Mouse (Mus musculus) spleen, embryonic (tissue): ENCODE results near the gene Lrrc17.

Experiments used
- CTCF ChIA-PET: fragments of 350-600 bp; sonication (Branson Sonifier 250); formaldehyde crosslinking; loops from one replicate; lab custom pipeline; 2022; lab: Charles Lee

The Lrrc17 gene

DNA sequence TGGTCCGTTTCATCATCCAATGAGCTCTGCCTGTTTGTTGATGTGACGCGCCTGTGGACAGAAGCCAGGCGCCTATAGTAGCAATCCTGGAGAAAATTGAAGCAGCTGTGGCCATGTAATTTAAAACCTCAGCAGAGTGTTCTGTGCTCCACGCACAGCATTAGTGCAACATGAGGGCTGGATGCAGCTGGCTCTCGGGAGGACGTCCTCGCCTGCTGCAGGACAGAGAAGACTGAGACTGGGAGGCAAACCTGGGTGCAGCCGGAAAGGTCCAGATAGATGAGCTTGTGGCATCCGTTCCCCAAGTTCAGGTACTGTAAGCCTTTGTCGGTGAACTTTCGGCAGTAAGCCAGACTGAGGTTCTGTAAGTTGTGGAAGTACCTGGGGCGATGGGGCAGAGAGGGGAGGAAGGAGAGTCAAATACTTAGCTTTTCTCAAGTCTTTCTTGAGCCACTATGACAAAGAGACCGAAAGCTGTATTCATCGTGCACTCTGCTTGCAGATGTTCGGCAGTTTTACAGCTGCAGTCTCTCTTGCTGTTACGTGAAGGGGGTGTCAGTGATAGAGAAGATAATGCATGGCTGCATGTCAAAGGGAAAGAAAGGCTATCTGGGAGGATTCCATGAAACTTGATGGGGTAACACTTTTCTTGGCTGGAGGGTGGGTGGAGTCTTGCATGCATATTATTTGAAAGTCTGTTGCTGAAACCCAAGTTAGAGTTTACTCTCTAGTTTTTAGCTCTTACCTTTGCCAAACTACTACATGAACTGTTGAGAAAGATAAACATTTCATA lies at the start of gene Lrrc17:
Gene Lrrc17 (plus strand): TSS at position 151 of the 793 bp plus-strand sequence.
- CTCF ChIA-PET = no interaction called here

DNA sequence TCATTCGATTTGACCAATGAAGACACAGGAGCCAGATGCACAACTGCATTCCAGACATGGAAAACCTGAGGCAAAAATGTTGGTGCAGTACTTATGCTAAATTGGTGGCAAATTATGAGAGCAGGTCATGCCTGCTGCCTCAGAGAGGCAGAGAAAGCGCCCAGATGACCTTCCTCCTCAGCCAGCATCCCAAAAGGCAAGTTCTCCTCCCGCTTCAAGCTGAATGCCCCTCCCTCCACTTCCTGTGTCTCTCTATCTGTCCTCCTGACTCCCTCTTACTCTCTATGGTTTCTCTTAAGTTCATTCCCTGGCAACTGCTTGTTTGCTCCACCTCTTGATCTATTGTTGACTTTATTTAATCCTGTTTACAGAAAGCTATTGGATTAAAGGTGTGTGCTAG lies 48.6 kb upstream of the Lrrc17 start:
- CTCF ChIA-PET = no interaction called here

GRCm38 (mm10) chr5:21496321-21496720 lies 47.0 kb upstream of the Lrrc17 start:
- CTCF ChIA-PET = interaction anchor here (0.7 kb wide), 1 partner anchor 91 kb away, joined by 4 read pairs; no protein-coding TSS in a partner anchor

DNA sequence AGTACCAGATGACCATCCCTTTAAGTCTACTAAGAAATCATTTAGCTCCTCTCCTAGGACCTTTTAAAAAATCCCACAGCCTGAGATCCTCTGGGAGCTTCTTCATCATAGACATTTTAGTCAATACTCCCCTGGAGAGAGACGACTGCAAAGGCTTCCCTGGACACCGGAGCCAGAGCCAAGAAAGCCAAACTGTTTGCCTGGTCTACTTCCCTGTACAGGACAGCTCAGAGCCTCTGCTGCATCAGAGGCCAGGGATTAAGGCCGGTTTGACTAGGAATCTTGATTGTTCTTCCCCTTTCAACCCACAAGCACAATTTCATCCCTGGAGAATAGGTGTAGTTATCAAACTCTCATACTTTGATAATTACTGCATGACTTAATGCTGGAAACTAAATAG lies 46.5 kb upstream of the Lrrc17 start:
- CTCF ChIA-PET = no interaction called here

GRCm38 (mm10) chr5:21498490-21498889 lies 44.9 kb upstream of the Lrrc17 start:
- CTCF ChIA-PET = no interaction called here

GRCm38 (mm10) chr5:21498925-21499324 lies 44.4 kb upstream of the Lrrc17 start:
- CTCF ChIA-PET = no interaction called here

DNA sequence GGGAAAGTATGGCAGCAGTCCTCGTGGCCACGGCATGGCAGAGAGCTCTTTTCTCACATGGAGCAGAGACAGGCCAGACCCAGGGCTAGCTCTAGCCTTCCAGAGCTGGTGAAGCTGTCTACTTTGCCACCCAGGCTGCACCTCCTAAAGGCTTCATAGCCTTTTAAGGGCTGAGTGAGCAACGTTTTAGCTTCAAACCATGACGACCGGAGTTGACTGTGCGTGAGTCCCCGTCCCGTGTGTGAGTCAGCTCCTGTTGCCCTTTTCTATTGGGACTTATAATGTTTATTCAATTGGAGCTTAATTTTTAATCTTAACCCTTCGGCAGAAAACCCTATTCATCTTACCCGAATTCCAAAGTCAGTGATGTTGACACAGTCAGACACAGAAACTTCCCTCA lies 43.2 kb upstream of the Lrrc17 start:
- CTCF ChIA-PET = interaction anchor here (0.7 kb wide), 1 partner anchor 1448 kb away, joined by 3 read pairs; no protein-coding TSS in a partner anchor

DNA sequence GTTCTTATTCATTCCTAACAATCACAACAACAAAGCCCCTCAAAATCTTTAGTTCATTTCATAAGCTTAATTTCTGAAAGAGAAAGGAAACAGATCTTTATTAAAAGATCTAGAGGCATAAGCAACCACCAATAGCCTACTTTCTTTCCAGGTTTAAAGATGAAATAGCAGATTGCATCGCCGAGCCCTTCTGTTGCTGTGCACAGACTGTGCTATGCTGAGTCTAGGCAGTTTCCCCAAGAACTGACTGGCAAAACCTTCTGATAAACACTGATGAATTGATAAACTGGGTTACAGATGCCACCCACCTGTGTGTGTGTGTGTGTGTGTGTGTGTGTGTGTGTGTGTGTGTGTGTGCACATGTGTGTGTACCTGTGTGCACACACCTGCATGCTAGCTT lies 42.4 kb upstream of the Lrrc17 start:
- CTCF ChIA-PET = no interaction called here

GRCm38 (mm10) chr5:21502936-21503610 lies 40.3 kb upstream of the Lrrc17 start:
- CTCF ChIA-PET = no interaction called here

GRCm38 (mm10) chr5:21505159-21505558 lies 38.2 kb upstream of the Lrrc17 start:
- CTCF ChIA-PET = interaction anchor here (0.5 kb wide), 1 partner anchor 57 kb away, joined by 4 read pairs; no protein-coding TSS in a partner anchor

DNA sequence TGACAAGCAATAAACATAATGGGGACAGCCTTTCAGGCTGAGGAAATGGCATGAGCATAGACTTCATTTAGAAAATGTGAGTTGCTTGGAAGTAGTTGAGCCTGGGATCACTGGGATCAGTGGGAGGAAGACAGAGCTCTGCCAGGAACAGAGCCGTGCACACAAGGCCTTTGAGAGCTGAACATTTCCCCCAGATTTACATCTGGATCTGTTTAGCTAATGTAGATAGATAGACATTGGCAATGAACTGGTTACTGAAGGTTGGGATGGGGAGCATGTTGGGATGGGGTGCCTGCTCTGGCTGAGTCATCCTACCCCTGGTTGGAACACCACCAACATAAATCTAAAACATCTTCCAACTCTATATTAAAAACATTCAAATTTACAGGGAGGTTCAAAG lies 36.5 kb upstream of the Lrrc17 start:
- CTCF ChIA-PET = interaction anchor here (0.5 kb wide), 1 partner anchor 57 kb away, joined by 5 read pairs; no protein-coding TSS in a partner anchor

GRCm38 (mm10) chr5:21509801-21510200 lies 33.6 kb upstream of the Lrrc17 start:
- CTCF ChIA-PET = no interaction called here

DNA sequence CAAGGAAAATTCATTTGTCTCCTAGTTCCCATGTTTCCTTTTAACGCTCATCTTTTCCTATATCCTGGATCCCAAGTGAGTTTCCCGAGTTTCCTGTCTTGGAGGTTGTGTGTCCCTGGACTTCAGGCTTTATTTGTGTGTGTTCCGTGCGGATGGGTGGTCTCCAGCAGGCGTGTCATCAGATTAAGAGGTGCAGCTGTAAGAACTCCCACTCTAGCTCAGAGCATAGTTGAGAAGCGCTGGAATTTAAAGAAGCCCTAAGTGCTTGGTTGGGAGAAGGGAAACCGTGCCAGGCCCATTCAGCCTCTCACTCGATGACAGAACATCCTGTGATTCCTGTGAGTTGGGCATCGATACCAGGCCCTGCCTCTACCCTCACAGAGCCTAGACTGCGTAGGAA lies 30.0 kb upstream of the Lrrc17 start:
- CTCF ChIA-PET = no interaction called here

DNA sequence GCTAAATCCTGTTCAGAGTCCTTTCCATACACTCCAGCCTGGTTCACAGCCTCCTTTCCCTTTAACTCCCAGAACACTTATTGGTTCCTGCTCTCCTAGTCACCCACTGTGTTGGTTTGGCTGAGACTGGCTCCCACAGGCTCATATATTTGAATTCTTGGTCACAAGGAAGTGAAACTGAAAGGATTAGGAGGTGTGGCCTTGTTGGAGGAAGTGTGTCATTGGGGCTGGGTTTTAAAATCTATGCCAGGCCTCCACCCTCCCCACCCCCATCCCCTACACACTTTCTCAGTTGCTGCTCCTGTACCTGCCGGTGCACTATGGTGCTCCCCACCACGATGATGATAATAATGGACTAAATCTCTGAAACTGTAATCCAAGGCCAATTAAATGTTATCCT lies 25.8 kb upstream of the Lrrc17 start:
- CTCF ChIA-PET = no interaction called here

DNA sequence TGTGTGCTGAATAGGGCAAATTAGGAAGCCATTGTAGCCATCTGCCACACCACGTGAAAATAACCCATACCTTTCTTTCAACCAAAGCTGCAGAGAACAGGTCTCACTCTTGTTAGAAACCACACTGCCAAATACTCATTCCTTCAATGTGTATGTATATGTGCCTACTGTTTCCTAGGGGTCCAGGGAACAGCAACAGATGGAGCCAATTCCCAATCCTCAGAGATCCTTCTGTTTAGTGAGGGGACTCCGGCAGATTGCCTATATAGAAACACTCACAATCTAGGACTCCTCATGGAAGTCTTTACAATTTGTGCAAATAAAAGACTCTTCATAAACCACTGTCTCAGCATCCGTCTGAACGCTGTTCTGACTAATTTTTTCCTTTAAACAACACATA lies 25.2 kb upstream of the Lrrc17 start:
- CTCF ChIA-PET = no interaction called here

DNA sequence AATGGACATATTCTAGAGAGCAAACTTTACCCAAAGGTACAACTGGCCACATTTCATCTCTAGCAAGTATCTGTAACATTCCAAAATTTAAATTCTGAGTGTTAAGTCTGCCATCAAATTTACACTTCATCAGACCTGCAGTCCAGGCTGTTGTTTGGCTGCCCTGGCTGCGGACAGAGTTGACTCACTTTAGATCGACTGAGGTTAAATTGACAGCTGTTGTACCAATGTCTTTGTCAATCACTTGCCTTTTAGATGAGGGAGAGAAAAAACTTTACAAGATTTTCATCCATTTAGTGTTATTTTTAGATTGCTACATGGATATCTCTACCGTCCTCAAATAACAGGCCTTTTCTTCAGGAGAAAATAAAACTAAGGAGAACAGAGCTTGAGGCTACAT lies 24.2 kb upstream of the Lrrc17 start:
- CTCF ChIA-PET = no interaction called here

DNA sequence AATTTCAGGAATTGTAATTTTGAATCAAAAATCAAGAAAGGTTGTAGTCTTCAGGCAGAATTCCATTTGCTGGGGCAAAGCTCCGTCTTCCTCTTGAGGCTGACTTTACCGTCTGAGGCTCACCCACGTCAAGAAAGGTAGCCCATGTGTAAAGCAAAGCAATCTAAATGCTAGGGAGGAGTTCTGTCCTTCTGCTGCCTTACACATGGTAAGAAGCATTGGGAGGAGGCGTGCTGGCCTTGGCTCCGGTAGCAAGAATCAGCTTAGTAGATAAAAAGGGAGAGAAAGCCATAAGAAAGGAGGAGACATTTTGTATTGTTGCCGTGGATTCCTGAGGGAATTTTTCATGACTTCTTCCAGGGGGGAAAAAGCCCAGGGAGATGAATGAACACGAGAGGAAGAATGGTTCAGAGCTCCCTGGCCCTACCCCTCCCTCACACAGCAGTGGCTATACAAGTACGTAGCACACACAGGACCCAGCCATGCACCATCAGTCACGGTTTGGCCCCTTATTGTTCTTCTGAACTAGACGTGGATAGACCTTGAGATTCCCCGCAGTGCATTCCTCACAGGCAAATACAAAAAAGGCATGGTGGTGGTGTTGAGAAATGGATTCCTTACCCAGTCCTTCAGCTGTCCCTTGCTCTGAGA lies 16.4 kb upstream of the Lrrc17 start:
- CTCF ChIA-PET = no interaction called here

DNA sequence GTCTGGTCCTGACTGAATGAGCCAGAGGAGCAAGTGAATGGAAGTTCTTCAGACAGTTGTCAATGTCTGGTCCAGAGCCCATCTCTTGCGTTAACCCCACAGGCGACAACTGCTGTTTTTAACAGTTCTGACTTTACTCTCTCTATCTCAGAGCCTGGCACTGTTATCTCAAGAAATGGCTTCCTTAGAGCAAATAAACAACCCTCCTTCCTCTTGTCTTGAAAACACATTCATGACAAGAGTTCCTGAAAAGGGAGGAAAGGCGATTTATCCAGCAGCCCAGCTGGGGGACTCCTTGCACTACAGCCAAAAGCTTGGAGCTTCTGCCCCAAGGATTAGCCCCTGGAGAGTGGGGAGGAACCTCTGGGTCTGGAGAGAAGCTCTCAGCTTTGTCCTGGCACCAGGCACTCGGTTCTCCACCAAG lies 15.9 kb upstream of the Lrrc17 start:
- CTCF ChIA-PET = no interaction called here

GRCm38 (mm10) chr5:21528068-21528842 lies 15.1 kb upstream of the Lrrc17 start:
- CTCF ChIA-PET = no interaction called here

DNA sequence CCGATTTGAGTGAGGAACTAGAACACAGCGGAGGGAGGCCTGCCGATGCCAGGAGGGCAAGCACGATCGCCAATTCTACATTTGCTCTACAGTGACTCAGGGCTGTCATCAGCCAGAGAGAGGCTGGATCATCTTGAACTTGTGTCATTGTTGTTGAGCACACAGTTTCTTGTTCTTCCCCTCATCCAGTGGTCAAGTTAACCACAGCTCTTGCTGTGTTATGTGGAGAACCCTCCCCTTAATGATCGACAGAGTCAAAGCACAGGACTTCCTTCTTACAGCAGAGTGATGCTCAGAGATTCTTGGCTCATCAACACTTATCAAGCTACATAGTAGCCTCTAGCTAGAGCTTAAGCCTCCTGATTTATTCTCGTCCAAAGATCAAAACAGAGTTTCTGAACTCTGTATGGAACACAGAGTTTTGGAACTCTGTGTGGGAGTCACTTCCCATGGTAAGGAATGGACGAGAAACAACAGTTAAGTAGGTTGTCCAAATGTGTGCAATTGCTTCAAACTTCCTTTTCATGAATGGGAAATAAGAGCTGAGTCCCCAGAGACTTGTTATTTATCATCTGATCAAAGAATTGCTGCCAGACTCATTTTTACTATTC lies 14.1 kb upstream of the Lrrc17 start:
- CTCF ChIA-PET = no interaction called here

DNA sequence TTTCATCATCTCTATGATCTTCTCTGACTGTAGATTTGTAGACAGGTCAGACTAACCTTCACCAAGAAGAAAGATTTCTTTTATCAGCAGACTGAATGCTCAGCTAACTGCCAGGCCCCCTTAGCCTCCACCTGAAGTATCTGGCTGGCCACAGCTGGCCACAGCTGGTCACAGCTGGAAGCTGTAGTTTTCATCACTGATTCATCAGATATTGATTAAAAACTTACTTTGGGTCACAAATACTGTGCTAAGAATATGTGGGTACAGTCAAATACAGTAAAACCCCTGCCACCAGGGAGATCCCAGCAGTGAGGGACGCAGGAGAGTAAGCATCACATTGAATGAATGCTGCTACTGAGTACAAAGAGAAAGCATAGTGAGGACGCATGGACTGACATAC lies 11.2 kb upstream of the Lrrc17 start:
- CTCF ChIA-PET = no interaction called here
